Mouse (Mus musculus) layer of hippocampus, postnatal 36 days (tissue): ENCODE measurements around the gene Olfr64. TPM values are rescaled to one million over a fixed set of nuclear protein-coding genes. Genes with fewer than 3 reads are reported as not detected.

Experiments used
- total RNA-seq, 2 experiments: library from RNA; stranded (reverse); gene quantifications; 2 replicates each; pipeline ENCODE4 v1.2.3; 2021

The Olfr64 gene
- total RNA-seq, 2 experiments from 2014 or later, result not detected

Other genes starting within 250 kb of the Olfr64 start
- gene Olfr623, start 230.8 kb downstream of the Olfr64 start, total RNA-seq, result not detected
- gene Olfr624, start 223.3 kb downstream of the Olfr64 start, total RNA-seq, result not detected
- not detected for gene Olfr625-ps1, start 211.8 kb downstream of the Olfr64 start, total RNA-seq
- gene Olfr243, start 179.8 kb downstream of the Olfr64 start, total RNA-seq, result not detected
- not detected for gene Olfr628, start 164.1 kb downstream of the Olfr64 start, total RNA-seq
- gene Olfr629, start 149.5 kb downstream of the Olfr64 start, total RNA-seq, result not detected
- not detected for gene Olfr630, start 137.2 kb downstream of the Olfr64 start, total RNA-seq
- not detected for gene Olfr69, start 122.9 kb downstream of the Olfr64 start, total RNA-seq
- not detected for gene Olfr68, start 114.8 kb downstream of the Olfr64 start, total RNA-seq
- not detected for gene Olfr67, start 102.7 kb downstream of the Olfr64 start, total RNA-seq
- gene Hbb-bt, start 80.5 kb downstream of the Olfr64 start, total RNA-seq, result 10 to 100 TPM; 35.4 to 54.6 TPM
- 100 to 1,000 TPM; 247 to 439 TPM for gene Hbb-bs, start 66.4 kb downstream of the Olfr64 start, total RNA-seq
- gene Hbb-bh2, start 54.0 kb downstream of the Olfr64 start, total RNA-seq, result not detected
- not detected for gene Hbb-bh1, start 51.3 kb downstream of the Olfr64 start, total RNA-seq
- gene Hbb-y, start 41.3 kb downstream of the Olfr64 start, total RNA-seq, result not detected
- gene Olfr66, start 8.2 kb downstream of the Olfr64 start, total RNA-seq, result not detected
- gene Olfr65, start 9.0 kb upstream of the Olfr64 start, total RNA-seq, result not detected
- not detected for gene Olfr631, start 34.3 kb upstream of the Olfr64 start, total RNA-seq
- gene Olfr632, start 39.9 kb upstream of the Olfr64 start, total RNA-seq, result not detected
- gene Olfr633, start 50.0 kb upstream of the Olfr64 start, total RNA-seq, result not detected
- gene Olfr635, start 76.7 kb upstream of the Olfr64 start, total RNA-seq, result under 1 TPM; 0.10 to 0.13 TPM
- not detected for gene Olfr638, start 104.3 kb upstream of the Olfr64 start, total RNA-seq
- under 1 TPM; 0.08 to 0.17 TPM for gene Olfr639, start 122.8 kb upstream of the Olfr64 start, total RNA-seq
- not detected for gene Olfr640, start 131.1 kb upstream of the Olfr64 start, total RNA-seq
- gene Olfr641, start 141.0 kb upstream of the Olfr64 start, total RNA-seq, result not detected
- not detected for gene Olfr642, start 158.2 kb upstream of the Olfr64 start, total RNA-seq
- gene 4930516K23Rik, start 167.0 kb upstream of the Olfr64 start, total RNA-seq, result not detected
- not detected for gene Olfr644, start 177.4 kb upstream of the Olfr64 start, total RNA-seq
- gene Olfr645, start 191.0 kb upstream of the Olfr64 start, total RNA-seq, result not detected
- gene Olfr646, start 210.4 kb upstream of the Olfr64 start, total RNA-seq, result under 1 TPM in 1 of 2 experiments, not detected in 1; 0.13 TPM
- gene Ubqln5, start 235.3 kb upstream of the Olfr64 start, total RNA-seq, result not detected
- not detected for gene Olfr643, start 242.9 kb upstream of the Olfr64 start, total RNA-seq
- gene Ubqln3, start 248.8 kb upstream of the Olfr64 start, total RNA-seq, result not detected